Mouse (Mus musculus) E14TG2a.4 (cell line): ENCODE data around the gene Epyc.

Source experiments
- CTCF ChIP-seq: conservative IDR thresholded peaks from 2 replicates; pipeline ENCODE4 v1.5.1; 2014; ENCODE audit warnings: low read length
- NANOG ChIP-seq: IDR thresholded peaks from 2 replicates; pipeline ENCODE4 v1.6.1; 2014; ENCODE audit warnings: borderline replicate concordance, low read length, mixed read lengths

- TF ChIP-seq CTCF (no peak), NANOG (no peak)
These were observed 24.8 kb downstream of the Epyc start for GRCm38 (mm10) chr10:97668656-97669055.
